Mouse (Mus musculus) lung, postnatal 0 days (tissue): Measurements from ENCODE around the gene Gbx1.
A peak's percentile ranks its signal among the peaks of the same experiment; 100 is the strongest.

Experiments used
- CTCF ChIP-seq: IDR thresholded peaks from 2 replicates; pipeline ENCODE4 v1.5.1; 2016; ENCODE audit warnings: antibody characterized with exemption, mild to moderate bottlenecking
- EP300 ChIP-seq: IDR thresholded peaks from 2 replicates; pipeline ENCODE4 v1.6.1; 2016; ENCODE audit warnings: antibody characterized with exemption, mild to moderate bottlenecking, control low read depth

- TF ChIP-seq CTCF (peak; percentile 15; the same call in 1 of the 2 replicates), EP300 (no peak)
These were observed 18.6 kb downstream of the Gbx1 start for GRCm38 (mm10) chr5:24508406-24508805.
